Mouse (Mus musculus): ENCODE measurements around the gene Ccrl2.

GRCm38 (mm10) chr9:111086137-111086536, 28.8 kb upstream of the Ccrl2 start:
- TF ChIP-seq MAFK (IDR thresholded peaks at IDR 0.05; ENCODE audit: insufficient replicate concordance, low read length) (no peak), CTCF (conservative IDR thresholded peaks at IDR 0.05 in 1 of 2, IDR thresholded peaks at IDR 0.05 in 1 of 2; ENCODE audit: low read depth in 2 of 2, low read length in 2 of 2) (no peak), ETS1 (conservative IDR thresholded peaks at IDR 0.05; ENCODE audit: low read depth, low read length) (no peak), EP300 (IDR thresholded peaks at IDR 0.05; ENCODE audit: low read length) (no peak), POLR2A (IDR thresholded peaks at IDR 0.05; ENCODE audit: low read depth, low read length) (no peak), ZNF384 (IDR thresholded peaks at IDR 0.05; ENCODE audit: low read depth, low read length) (no peak; the same call in 1 of the 2 replicates), ZC3H11A (IDR thresholded peaks at IDR 0.05; ENCODE audit: low read depth, low read length) (no peak), MYC (IDR thresholded peaks at IDR 0.05; ENCODE audit: low read depth, low read length) (no peak)
